Mouse (Mus musculus) liver, embryonic 14.5 days (tissue): ENCODE measurements around the gene Porcn. TPM values are rescaled to one million over a fixed set of nuclear protein-coding genes. Genes with fewer than 3 reads are reported as not detected.

Source experiments
- ATAC-seq: fragments of 200-750 bp; cut with Nextera tagmentation; 2 replicates; pipeline ENCODE4 v1.8.0; 2017; ENCODE audit warnings: moderate number of reproducible peaks, mild to moderate bottlenecking, moderate library complexity; ENCODE audit not compliant: insufficient read depth
- DNase-seq, 3 experiments: peaks; one replicate each; pipeline ENCODE4 v3.0.0-alpha.2; 2012 to 2013; ENCODE audit warnings: low read depth in 3 of 3, low spot score in 3 of 3
- H3K27ac ChIP-seq: fragments of 300-500 bp; sonication (generic); 2 replicates; pipeline ENCODE4 v1.5.1; 2014; ENCODE audit warnings: moderate library complexity, mild to moderate bottlenecking, control low read depth, inconsistent platforms
- H3K27me3 ChIP-seq: fragments of 300-500 bp; sonication (generic); 2 replicates; pipeline ENCODE4 v1.6.1; 2014; ENCODE audit warnings: mild to moderate bottlenecking, low read length, moderate library complexity; ENCODE audit not compliant: control insufficient read depth, insufficient read depth
- H3K36me3 ChIP-seq: fragments of 300-500 bp; sonication (generic); replicated peaks from 2 replicates; pipeline ENCODE4 v1.6.1; 2014; ENCODE audit warnings: low read depth; ENCODE audit not compliant: control insufficient read depth, insufficient read depth
- H3K4me1 ChIP-seq, 2 experiments: fragments of 200-500 bp in 1 of 2; fragments of 300-500 bp in 1 of 2; sonication (generic) in 1 of 2; replicated peaks; 2 replicates each; pipeline ENCODE4 v1.6.1; 2012 to 2014; ENCODE audit warnings: antibody characterized with exemption in 1 of 2, inconsistent platforms in 1 of 2, low read length in 1 of 2; ENCODE audit not compliant: control insufficient read depth in 2 of 2, insufficient read depth in 2 of 2
- H3K4me2 ChIP-seq: fragments of 300-500 bp; sonication (generic); 2 replicates; pipeline ENCODE4 v1.6.1; 2014; ENCODE audit warnings: low read depth, mild to moderate bottlenecking, control low read depth, moderate library complexity
- H3K4me3 ChIP-seq, 2 experiments: fragments of 200-500 bp in 1 of 2; fragments of 300-500 bp in 1 of 2; sonication (generic) in 1 of 2; 2 replicates each; pipeline ENCODE4 v1.5.1; 2012 to 2014; ENCODE audit warnings: low read depth in 2 of 2, low read length in 2 of 2, mild to moderate bottlenecking in 2 of 2, control low read depth in 1 of 2, inconsistent platforms in 1 of 2, moderate library complexity in 1 of 2; ENCODE audit not compliant: insufficient read depth in 1 of 2
- H3K9ac ChIP-seq: fragments of 300-500 bp; sonication (generic); replicated peaks from 2 replicates; pipeline ENCODE4 v1.6.1; 2014; ENCODE audit warnings: mild to moderate bottlenecking, control low read depth, moderate library complexity
- H3K9me3 ChIP-seq: fragments of 300-500 bp; sonication (generic); 2 replicates; pipeline ENCODE4 v1.6.1; 2016; ENCODE audit warnings: low read length, mixed read lengths; ENCODE audit not compliant: control insufficient read depth
- CTCF ChIP-seq: IDR thresholded peaks from 2 replicates; pipeline ENCODE4 v1.5.1; 2016; ENCODE audit warnings: antibody characterized with exemption, low read depth, control low read depth
- EP300 ChIP-seq: IDR thresholded peaks from 2 replicates; pipeline ENCODE4 v1.6.1; 2016; ENCODE audit warnings: antibody characterized with exemption, low read depth
- WGBS: fragments of 180-500 bp; shearing (Covaris S2); extraction: QIAGEN DNeasy Blood & Tissue Kit; methylation state at CpG from one replicate; pipeline ENCODE4 v1.1.7; 2014; ENCODE audit not compliant: insufficient replicate concordance; 5-methylcytosine and 5-hydroxymethylcytosine counted together
- polyA plus RNA-seq, 2 experiments: library from polyadenylated mRNA; depleted of rRNA in 1 of 2; stranded (reverse) in 1 of 2; unstranded in 1 of 2; fragments of >200 nt; fragmentation: Nextera tagmentation in 1 of 2; extraction: Ambion mirVana in 1 of 2; gene quantifications; 2 replicates each; pipeline versions ENCODE4 v1.2.1 to v1.2.3; 2012 to 2014

The Porcn gene
- polyA plus RNA-seq, 2 experiments, result 0.53 to 1.2 TPM

DNA sequence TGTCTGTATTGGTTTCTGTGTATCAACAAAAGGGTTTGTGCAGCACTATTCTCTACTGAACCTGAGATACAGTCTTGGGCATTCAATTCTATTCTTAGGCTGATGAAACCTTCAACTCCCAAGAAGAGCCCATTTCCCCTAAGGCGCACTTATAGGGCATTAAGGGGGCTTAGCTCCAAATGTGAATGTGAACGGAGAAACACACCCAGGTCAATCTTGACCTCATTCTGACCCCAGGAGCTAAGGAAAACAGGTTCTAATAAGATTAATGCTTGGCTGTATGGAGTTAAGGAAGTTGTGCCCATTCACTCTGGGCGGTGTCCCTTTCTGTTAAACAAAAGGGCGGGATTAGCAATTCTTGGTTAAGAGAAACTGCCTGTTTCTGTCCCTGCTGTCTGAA is 899 bp upstream of the Porcn start:
- no peaks in the 10 kb centered on the region; the same call in 1 of the 2 replicates for H3K27me3 ChIP-seq
- no peak overlapping the region for H3K4me3 ChIP-seq
- 32% methylated on average over 4 of the region's 4 CpGs for WGBS
- H3K36me3 ChIP-seq, result no peaks in the 10 kb centered on the region
- no peak overlapping the region for H3K9ac ChIP-seq
- H3K27ac ChIP-seq, result no peak overlapping the region
- peaks cover 0 to 5% of the 10 kb centered on the region in 2 experiments; a peak in 1 of 4 replicates for H3K4me1 ChIP-seq
- ATAC-seq, result no peak
- H3K4me2 ChIP-seq, result peak overlapping the region; percentile 74
- TF ChIP-seq CTCF (no peak), EP300 (no peak)
- no peaks in the 10 kb centered on the region for H3K9me3 ChIP-seq
- no peak for DNase-seq

DNA sequence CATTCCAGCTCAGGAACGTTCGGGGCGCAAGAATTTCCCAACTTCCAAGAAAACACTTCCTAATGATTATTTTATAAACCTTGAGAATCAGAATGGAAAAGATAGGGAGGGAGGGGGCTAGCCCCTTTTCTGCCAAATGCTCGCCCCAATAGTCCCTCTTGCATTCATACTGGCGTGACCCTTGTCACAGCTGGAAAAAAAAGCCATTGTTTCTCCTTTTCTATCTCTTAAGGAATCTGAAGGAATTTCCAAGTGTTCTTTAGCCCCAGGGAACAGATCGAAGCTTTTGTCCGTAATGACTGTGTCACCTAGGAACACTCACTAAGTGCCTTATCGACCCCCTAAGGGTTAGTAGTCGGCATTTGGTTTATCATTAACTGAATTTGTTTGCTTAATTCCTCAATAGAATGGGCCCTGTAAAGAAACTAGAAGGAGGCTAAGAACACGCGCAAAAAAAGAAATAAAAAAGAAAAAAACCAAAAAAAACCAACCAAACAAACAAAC is 421 bp upstream of the Porcn start:
- TF ChIP-seq EP300 (no peak), CTCF (no peak)
- 12% methylated on average over 11 of the region's 11 CpGs for WGBS
- no peak overlapping the region for H3K9ac ChIP-seq
- no peaks in the 10 kb centered on the region for H3K36me3 ChIP-seq
- no peaks in the 10 kb centered on the region; the same call in 1 of the 2 replicates for H3K27me3 ChIP-seq
- H3K4me2 ChIP-seq, result peak overlapping the region; percentile 74
- no peaks in the 10 kb centered on the region for H3K9me3 ChIP-seq
- peaks cover 0 to 5% of the 10 kb centered on the region in 2 experiments; a peak in 1 of 4 replicates for H3K4me1 ChIP-seq
- no peak for DNase-seq
- no peak for ATAC-seq
- no peak overlapping the region for H3K27ac ChIP-seq
- H3K4me3 ChIP-seq, result peak overlapping the region; percentile 49 to 51

DNA sequence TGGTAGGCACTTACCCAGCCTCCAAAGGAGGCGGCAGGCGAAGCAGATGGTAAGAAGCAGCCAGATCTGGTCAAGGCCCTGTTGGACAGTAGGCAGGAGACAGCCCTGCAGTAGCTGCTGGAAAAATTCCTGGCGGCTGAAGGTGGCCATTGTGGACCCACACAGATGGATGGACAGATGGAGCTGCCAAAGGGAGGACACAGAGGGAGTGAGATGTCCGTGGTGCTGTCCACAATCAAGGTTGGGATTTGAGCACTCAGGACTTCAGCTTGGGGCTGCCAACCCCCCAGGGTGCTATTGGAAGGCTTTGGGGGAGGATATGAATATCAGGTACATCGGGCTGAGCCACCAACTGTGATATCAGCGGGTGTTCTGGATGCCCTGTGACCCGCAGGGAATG is 774 bp downstream of the Porcn start:
- peak overlapping the region; percentile 74 for H3K4me2 ChIP-seq
- no peak for DNase-seq
- ATAC-seq, result no peak
- peaks cover 0 to 5% of the 10 kb centered on the region in 2 experiments; a peak in 1 of 4 replicates for H3K4me1 ChIP-seq
- H3K27me3 ChIP-seq, result no peaks in the 10 kb centered on the region; the same call in 1 of the 2 replicates
- H3K9me3 ChIP-seq, result no peaks in the 10 kb centered on the region
- no peaks in the 10 kb centered on the region for H3K36me3 ChIP-seq
- no peak overlapping the region for H3K27ac ChIP-seq
- no peak for TF ChIP-seq CTCF
- no peak for TF ChIP-seq EP300
- WGBS, result 36% methylated on average over 7 of the region's 7 CpGs
- no peak overlapping the region for H3K4me3 ChIP-seq
- H3K9ac ChIP-seq, result no peak overlapping the region

DNA sequence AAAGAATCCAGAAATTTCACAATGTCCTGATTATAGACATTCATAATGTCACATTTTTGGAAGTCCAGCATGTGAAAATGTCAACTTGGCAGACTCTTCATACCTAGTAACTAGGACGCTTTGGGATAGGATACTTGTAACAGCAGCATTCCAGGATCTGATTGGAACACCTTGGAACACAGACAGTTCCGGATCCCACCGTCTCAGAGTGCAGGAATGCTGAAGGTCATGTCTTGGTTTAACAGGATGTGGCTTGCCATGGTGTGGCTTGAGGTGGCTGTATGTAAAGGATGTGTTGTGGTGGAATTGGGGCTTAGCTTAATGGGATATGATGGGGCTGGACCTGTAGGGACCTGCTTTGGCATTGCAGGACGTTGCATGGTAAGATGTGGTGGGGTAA is 1.2 kb downstream of the Porcn start:
- no peaks in the 10 kb centered on the region for H3K36me3 ChIP-seq
- ATAC-seq, result no peak
- WGBS, result 44% methylated on average over 4 of the region's 4 CpGs
- no peak for DNase-seq
- no peak for TF ChIP-seq EP300
- TF ChIP-seq CTCF, result no peak
- H3K27ac ChIP-seq, result no peak overlapping the region
- H3K4me3 ChIP-seq, result no peak overlapping the region
- no peak overlapping the region for H3K9ac ChIP-seq
- no peak overlapping the region for H3K4me2 ChIP-seq
- no peaks in the 10 kb centered on the region for H3K9me3 ChIP-seq
- H3K27me3 ChIP-seq, result no peaks in the 10 kb centered on the region; the same call in 1 of the 2 replicates
- peaks cover 0 to 5% of the 10 kb centered on the region in 2 experiments; a peak in 1 of 4 replicates for H3K4me1 ChIP-seq

DNA sequence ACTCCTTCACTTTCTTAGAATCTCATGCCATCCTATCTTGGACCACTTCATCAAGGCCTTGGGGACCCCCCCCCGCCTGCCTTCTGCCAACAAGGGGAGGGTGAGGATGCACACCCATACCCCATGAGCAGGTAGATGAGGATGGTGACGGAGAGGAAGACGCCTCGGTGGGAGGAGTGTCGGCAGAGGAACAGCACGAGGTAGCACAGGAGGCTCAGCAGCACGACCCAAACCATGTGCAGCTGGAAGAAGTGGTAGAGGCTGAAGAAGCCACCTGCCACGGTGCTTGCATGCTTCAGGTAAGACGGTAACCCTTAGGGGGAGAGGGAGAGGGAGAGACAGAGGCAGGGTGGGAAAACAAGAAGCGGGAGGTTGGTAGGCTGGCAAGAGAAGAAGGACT is 2.2 kb downstream of the Porcn start:
- no peak for DNase-seq
- no peak for ATAC-seq
- Histone ChIP-seq H3K9ac (no peak overlapping the region), H3K36me3 (no peaks in the 10 kb centered on the region), H3K4me1 (peaks cover 0 to 5% of the 10 kb centered on the region in 2 experiments; a peak in 1 of 4 replicates), H3K27ac (no peak overlapping the region), H3K27me3 (no peaks in the 10 kb centered on the region; the same call in 1 of the 2 replicates), H3K9me3 (no peaks in the 10 kb centered on the region), H3K4me3 (no peak overlapping the region), H3K4me2 (no peak overlapping the region)
- WGBS, result 62% methylated on average over 10 of the region's 10 CpGs
- TF ChIP-seq EP300 (no peak), CTCF (no peak)
